Mouse (Mus musculus) adrenal gland, postnatal 0 days (tissue): ENCODE results near the gene Raet1d. TPM values are rescaled to one million over a fixed set of nuclear protein-coding genes. Genes with fewer than 3 reads are reported as not detected.

Experiments
- polyA plus RNA-seq: library from polyadenylated mRNA; unstranded; fragments of >200 nt; fragmentation: Nextera tagmentation; extraction: Ambion mirVana; gene quantifications from 2 replicates; pipeline ENCODE4 v1.2.1, GENCODE M21; 2015

The Raet1d gene
- polyA plus RNA-seq = 4.1 and 4.6 TPM in 2 replicates

GRCm38 (mm10) chr10:22360252-22360651, at the start of gene Raet1d:
Gene Raet1d (plus strand): TSS chr10:22360552.

Other genes starting within 250 kb of the Raet1d start
- gene E030030I06Rik, start 211.3 kb upstream of the Raet1d start, polyA plus RNA-seq = 15.1 and 20.1 TPM in 2 replicates
- gene Raet1e, start 202.0 kb upstream of the Raet1d start, polyA plus RNA-seq = 3.1 and 5.0 TPM in 2 replicates
- 0.20 and 0.98 TPM in 2 replicates for gene H60b, start 202.0 kb upstream of the Raet1d start, polyA plus RNA-seq